Mouse (Mus musculus): ENCODE measurements around the gene 4921517D22Rik. TPM values are rescaled to one million over a fixed set of nuclear protein-coding genes. Genes with fewer than 3 reads are reported as not detected.

Gene 4921517D22Rik
- polyA plus RNA-seq, 1 experiment, result not detected

GRCm38 (mm10) chr13:59682629-59683028 lies 11.3 kb downstream of the 4921517D22Rik start:
- no peak overlapping the region for H3K27ac ChIP-seq (ENCODE audit: insufficient read depth, low read length)
- no peaks in the 10 kb centered on the region for H3K4me1 ChIP-seq (ENCODE audit: control insufficient read depth, insufficient read depth, insufficient read length)
- no peaks in the 10 kb centered on the region for H3K27me3 ChIP-seq (ENCODE audit: control insufficient read depth, insufficient read depth, low read length)
- WGBS, result 31% methylated on average over 7 of the region's 7 CpGs
- H3K36me3 ChIP-seq (ENCODE audit: control insufficient read depth, insufficient read depth, low read length), result no peaks in the 10 kb centered on the region
- H3K4me3 ChIP-seq (ENCODE audit: extremely low read depth, insufficient read depth, insufficient read length), result no peak overlapping the region
- TF ChIP-seq POLR2A (IDR thresholded peaks at IDR 0.05; ENCODE audit: low read depth, low read length) (no peak), CTCF (IDR thresholded peaks at IDR 0.05; ENCODE audit: extremely low read depth, insufficient read depth, insufficient read length, insufficient replicate concordance) (no peak)
- DNase-seq (ENCODE audit: low read depth in 1 of 2, low spot score in 2 of 2), result no peak

GRCm38 (mm10) chr13:59679908-59680307 lies 14.0 kb downstream of the 4921517D22Rik start:
- no peak for TF ChIP-seq CTCF (IDR thresholded peaks at IDR 0.05; ENCODE audit: extremely low read depth, insufficient read depth, insufficient read length, insufficient replicate concordance)
- DNase-seq (ENCODE audit: low read depth in 1 of 2, low spot score in 2 of 2), result no peak
- Histone ChIP-seq H3K36me3 (ENCODE audit: control insufficient read depth, insufficient read depth, low read length) (no peaks in the 10 kb centered on the region), H3K27ac (ENCODE audit: insufficient read depth, low read length) (no peak overlapping the region), H3K4me3 (ENCODE audit: extremely low read depth, insufficient read depth, insufficient read length) (no peak overlapping the region), H3K27me3 (ENCODE audit: control insufficient read depth, insufficient read depth, low read length) (peaks cover 2% of the 10 kb centered on the region; the same call in 1 of the 2 replicates), H3K4me1 (ENCODE audit: control insufficient read depth, insufficient read depth, insufficient read length) (no peaks in the 10 kb centered on the region; the same call in 1 of the 2 replicates)
- 55% methylated on average over 4 of the region's 4 CpGs for WGBS

- 79% methylated on average over 4 of the region's 4 CpGs for WGBS
- H3K36me3 ChIP-seq (ENCODE audit: control insufficient read depth, insufficient read depth, low read length), result no peaks in the 10 kb centered on the region
- H3K27me3 ChIP-seq (ENCODE audit: control insufficient read depth, insufficient read depth, low read length), result peaks cover 2% of the 10 kb centered on the region; the same call in 1 of the 2 replicates
- H3K4me3 ChIP-seq (ENCODE audit: extremely low read depth, insufficient read depth, insufficient read length), result no peak overlapping the region
- H3K27ac ChIP-seq (ENCODE audit: insufficient read depth, low read length), result no peak overlapping the region
- TF ChIP-seq POLR2A (IDR thresholded peaks at IDR 0.05; ENCODE audit: low read depth, low read length) (no peak), CTCF (IDR thresholded peaks at IDR 0.05; ENCODE audit: extremely low read depth, insufficient read depth, insufficient read length, insufficient replicate concordance) (no peak)
- H3K4me1 ChIP-seq (ENCODE audit: control insufficient read depth, insufficient read depth, insufficient read length), result no peaks in the 10 kb centered on the region; the same call in 1 of the 2 replicates
- DNase-seq (ENCODE audit: low read depth in 1 of 2, low spot score in 2 of 2), result no peak
Observed at GRCm38 (mm10) chr13:59679306-59679705, 14.6 kb downstream of the 4921517D22Rik start.

GRCm38 (mm10) chr13:59676316-59677229 lies 17.3 kb downstream of the 4921517D22Rik start:
- H3K4me3 ChIP-seq (ENCODE audit: extremely low read depth, insufficient read depth, insufficient read length), result no peak overlapping the region

GRCm38 (mm10) chr13:59675151-59676011 lies 18.5 kb downstream of the 4921517D22Rik start, which contains the start of gene Golm1:
Gene Golm1 (minus strand): TSS chr13:59675811.
- Histone ChIP-seq H3K27me3 (ENCODE audit: control insufficient read depth, insufficient read depth, low read length) (peaks cover 2% of the 10 kb centered on the region; the same call in 1 of the 2 replicates), H3K27ac (ENCODE audit: insufficient read depth, low read length) (peak within 1 kb of the TSS; percentile 63), H3K36me3 (ENCODE audit: control insufficient read depth, insufficient read depth, low read length) (no peaks in the 10 kb centered on the region), H3K4me1 (ENCODE audit: control insufficient read depth, insufficient read depth, insufficient read length) (peaks cover 3% of the 10 kb centered on the region), H3K4me3 (ENCODE audit: extremely low read depth, insufficient read depth, insufficient read length) (peak within 1 kb of the TSS; percentile 86)
- under 1% methylated on average over 49 of the region's 61 CpGs for WGBS
- TF ChIP-seq POLR2A (IDR thresholded peaks at IDR 0.05; ENCODE audit: low read depth, low read length) (0 out of 2 replicates have a peak, but pooled peaks have one; percentile 24), CTCF (IDR thresholded peaks at IDR 0.05; ENCODE audit: extremely low read depth, insufficient read depth, insufficient read length, insufficient replicate concordance) (no peak)
- peak in 1 of 2 experiments; percentile 61 for DNase-seq (ENCODE audit: low read depth in 1 of 2, low spot score in 2 of 2)

More at GRCm38 (mm10) chr13:59676316-59677229, 17.3 kb downstream of the 4921517D22Rik start:
- H3K27ac ChIP-seq (ENCODE audit: insufficient read depth, low read length), result no peak overlapping the region
- 50% methylated on average over 12 of the region's 12 CpGs for WGBS
- H3K36me3 ChIP-seq (ENCODE audit: control insufficient read depth, insufficient read depth, low read length), result no peaks in the 10 kb centered on the region
- peaks cover 2% of the 10 kb centered on the region; the same call in 1 of the 2 replicates for H3K27me3 ChIP-seq (ENCODE audit: control insufficient read depth, insufficient read depth, low read length)
- no peak for TF ChIP-seq CTCF (IDR thresholded peaks at IDR 0.05; ENCODE audit: extremely low read depth, insufficient read depth, insufficient read length, insufficient replicate concordance)
- no peak for TF ChIP-seq POLR2A (IDR thresholded peaks at IDR 0.05; ENCODE audit: low read depth, low read length)
- no peak for DNase-seq (ENCODE audit: low read depth in 1 of 2, low spot score in 2 of 2)
- peaks cover 3% of the 10 kb centered on the region for H3K4me1 ChIP-seq (ENCODE audit: control insufficient read depth, insufficient read depth, insufficient read length)

GRCm38 (mm10) chr13:59674761-59675150 lies 19.2 kb downstream of the 4921517D22Rik start:
- Histone ChIP-seq H3K27ac (ENCODE audit: insufficient read depth, low read length) (no peak overlapping the region; the same call in 1 of the 2 replicates), H3K4me3 (ENCODE audit: extremely low read depth, insufficient read depth, insufficient read length) (peak overlapping the region; percentile 86), H3K36me3 (ENCODE audit: control insufficient read depth, insufficient read depth, low read length) (no peaks in the 10 kb centered on the region), H3K4me1 (ENCODE audit: control insufficient read depth, insufficient read depth, insufficient read length) (peaks cover 3% of the 10 kb centered on the region), H3K27me3 (ENCODE audit: control insufficient read depth, insufficient read depth, low read length) (peaks cover 2% of the 10 kb centered on the region; the same call in 1 of the 2 replicates)
- no peak for TF ChIP-seq POLR2A (IDR thresholded peaks at IDR 0.05; ENCODE audit: low read depth, low read length)
- TF ChIP-seq CTCF (IDR thresholded peaks at IDR 0.05; ENCODE audit: extremely low read depth, insufficient read depth, insufficient read length, insufficient replicate concordance), result no peak
- DNase-seq (ENCODE audit: low read depth in 1 of 2, low spot score in 2 of 2), result no peak
- WGBS, result 5% methylated on average over 13 of the region's 13 CpGs
